Mouse (Mus musculus) cerebellum, adult 2 months (tissue): ENCODE measurements around the gene Aldh1l1. TPM values are rescaled to one million over a fixed set of nuclear protein-coding genes. Genes with fewer than 3 reads are reported as not detected.
A peak's percentile ranks its signal among the peaks of the same experiment; 100 is the strongest.

Source experiments
- DNase-seq, 2 experiments: peaks; one replicate each; pipeline ENCODE4 v3.0.0; 2021
- H3K27ac ChIP-seq: fragments of 200-500 bp; 2 replicates; pipeline ENCODE4 v1.5.1; 2012; ENCODE audit warnings: low read length, control low read depth, inconsistent platforms; ENCODE audit not compliant: insufficient read depth
- H3K27me3 ChIP-seq: fragments of 200-500 bp; 2 replicates; pipeline ENCODE4 v1.6.1; 2012; ENCODE audit warnings: inconsistent platforms, mild to moderate bottlenecking, low read length, moderate library complexity; ENCODE audit not compliant: control insufficient read depth, insufficient read depth
- H3K4me1 ChIP-seq: fragments of 200-500 bp; 2 replicates; pipeline ENCODE4 v1.6.1; 2011; ENCODE audit warnings: low read length; ENCODE audit not compliant: control insufficient read depth, insufficient read depth
- H3K4me3 ChIP-seq: fragments of 200-500 bp; replicated peaks from 2 replicates; pipeline ENCODE3; 2011; ENCODE audit warnings: mild to moderate bottlenecking, low read depth, low read length, control low read depth; ENCODE audit not compliant: insufficient read depth
- CTCF ChIP-seq: fragments of 200-500 bp; IDR thresholded peaks from 2 replicates; pipeline ENCODE4 v1.5.1; 2011; ENCODE audit warnings: low read depth, mild to moderate bottlenecking, control low read depth, low read length, moderate library complexity, borderline replicate concordance; ENCODE audit not compliant: insufficient read depth
- POLR2A ChIP-seq: fragments of 200-500 bp; IDR thresholded peaks from 2 replicates; pipeline ENCODE4 v1.6.1; 2011; ENCODE audit warnings: low read length, control low read depth, borderline replicate concordance; ENCODE audit not compliant: insufficient read depth
- WGBS: fragments of 180-500 bp; shearing (Covaris S2); methylation state at CpG from one replicate; pipeline ENCODE4 v1.1.7; 2018; 5-methylcytosine and 5-hydroxymethylcytosine counted together
- polyA plus RNA-seq: library from polyadenylated mRNA; depleted of rRNA; stranded (reverse); fragments of >200 nt; gene quantifications from 2 replicates; pipeline ENCODE4 v1.2.3, GENCODE M21; 2012

The Aldh1l1 gene
- polyA plus RNA-seq, 1 experiment = 50.1 TPM

DNA sequence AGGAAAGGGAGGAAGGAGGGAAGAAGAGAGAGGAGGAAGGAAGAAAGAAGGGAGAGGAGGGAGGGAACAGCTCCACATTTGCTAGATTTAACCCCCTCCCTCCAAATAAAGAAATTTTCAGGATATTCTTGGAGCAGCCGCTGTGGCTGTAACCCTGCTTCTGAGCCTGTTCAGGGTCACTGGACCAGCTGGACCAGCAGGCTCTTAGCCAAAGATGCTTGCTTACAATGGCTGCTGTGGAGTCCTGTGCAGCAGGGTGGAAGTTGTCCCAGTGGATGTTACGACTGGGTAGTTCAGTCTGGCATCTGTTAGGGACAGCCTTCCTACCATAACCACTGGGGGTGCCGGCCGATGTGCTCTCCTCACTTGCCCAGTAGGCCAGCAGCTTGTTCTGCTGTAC is 82.5 kb downstream of the Aldh1l1 start:
- TF ChIP-seq POLR2A (no peak), CTCF (no peak)
- no peak overlapping the region for H3K4me3 ChIP-seq
- H3K27ac ChIP-seq = no peak overlapping the region
- WGBS = 60% methylated on average over 4 of the region's 4 CpGs
- no peak for DNase-seq
- no peaks in the 10 kb centered on the region for H3K27me3 ChIP-seq
- no peaks in the 10 kb centered on the region for H3K4me1 ChIP-seq

DNA sequence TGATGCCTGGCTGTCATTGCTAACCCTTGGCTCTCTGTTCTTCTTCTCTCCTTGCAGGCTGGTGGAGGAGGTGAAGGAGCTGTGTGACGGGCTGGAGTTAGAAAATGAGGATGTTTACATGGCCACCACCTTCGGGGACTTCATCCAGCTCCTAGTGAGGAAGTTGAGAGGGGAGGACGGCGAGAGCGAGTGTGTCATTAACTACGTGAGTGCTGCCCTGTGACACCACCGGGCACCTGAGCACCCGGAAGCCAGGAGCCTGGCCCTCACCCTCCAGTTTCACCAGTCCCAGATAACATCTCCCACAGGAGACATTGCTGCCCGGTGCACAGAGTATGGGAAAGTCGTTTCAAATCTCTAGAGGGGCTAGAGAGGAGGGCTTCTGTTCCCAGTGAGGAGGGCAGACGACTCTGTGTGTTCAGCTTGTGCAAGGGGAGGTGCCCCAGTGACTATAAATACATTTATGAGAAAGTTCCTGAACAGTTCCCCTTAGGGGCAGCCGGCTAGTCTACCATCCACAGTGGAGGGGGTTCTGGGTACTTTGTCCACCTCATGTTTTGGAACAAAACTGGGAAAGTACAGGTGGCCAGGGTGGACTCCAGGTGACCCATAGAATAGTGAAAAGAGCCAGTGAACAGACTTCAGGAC is 83.6 kb downstream of the Aldh1l1 start:
- TF ChIP-seq POLR2A (no peak), CTCF (no peak)
- DNase-seq = no peak
- Histone ChIP-seq H3K27ac (no peak overlapping the region), H3K4me3 (no peak overlapping the region), H3K4me1 (peaks cover under 1% of the 10 kb centered on the region; the same call in 1 of the 2 replicates), H3K27me3 (no peaks in the 10 kb centered on the region)
- WGBS = 80% methylated on average over 12 of the region's 12 CpGs

DNA sequence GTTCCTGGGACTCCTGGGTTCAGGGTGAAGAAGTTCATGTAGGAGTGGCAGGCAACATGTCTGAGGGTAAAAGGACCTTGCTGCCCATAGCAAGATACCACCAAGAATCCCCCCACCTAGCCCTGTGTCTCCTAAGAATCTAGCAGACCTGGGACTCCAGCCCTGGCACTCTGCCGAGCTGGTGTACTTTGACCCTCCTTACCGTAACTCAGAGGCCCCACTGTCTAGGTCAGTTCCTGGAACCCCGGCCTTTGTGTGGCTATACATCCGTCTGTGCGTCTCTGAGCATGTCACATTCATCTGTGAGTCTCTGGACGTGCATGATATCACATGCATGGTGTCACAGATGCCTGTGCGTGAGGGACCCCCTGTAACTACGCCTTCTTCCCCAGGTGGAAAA is 84.2 kb downstream of the Aldh1l1 start:
- H3K4me1 ChIP-seq = peaks cover 5% of the 10 kb centered on the region; the same call in 1 of the 2 replicates
- no peaks in the 10 kb centered on the region for H3K27me3 ChIP-seq
- TF ChIP-seq POLR2A (no peak), CTCF (no peak)
- no peak overlapping the region for H3K4me3 ChIP-seq
- H3K27ac ChIP-seq = no peak overlapping the region
- WGBS = 83% methylated on average over 8 of the region's 8 CpGs
- no peak for DNase-seq

DNA sequence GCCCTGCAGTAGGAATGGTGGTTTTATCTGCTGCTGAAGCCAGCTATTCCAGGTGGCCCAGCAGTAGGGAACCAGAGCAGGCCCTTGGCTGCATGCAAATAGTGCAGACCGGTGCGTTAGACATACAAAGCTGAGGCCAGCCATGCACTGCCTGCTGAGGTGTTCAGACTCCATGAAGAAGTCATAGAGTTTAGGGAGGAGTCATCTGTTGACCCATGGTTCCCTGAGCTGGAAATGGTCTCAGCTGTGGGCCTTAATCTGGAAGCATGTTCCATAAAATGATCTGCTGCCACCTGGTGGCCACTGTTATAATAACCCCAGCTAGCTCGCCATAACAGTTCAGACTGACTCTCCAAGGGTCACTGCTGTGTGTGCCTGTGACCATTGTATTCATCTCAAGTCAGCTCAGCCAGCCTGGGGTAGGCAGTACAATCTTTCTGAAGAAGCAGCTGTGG is 89.1 kb downstream of the Aldh1l1 start:
- Histone ChIP-seq H3K27ac (no peak overlapping the region), H3K4me3 (no peak overlapping the region), H3K4me1 (peaks cover 15% of the 10 kb centered on the region), H3K27me3 (no peaks in the 10 kb centered on the region)
- peak; percentile 79 to 83 for DNase-seq
- peak; percentile 74; the same call in 1 of the 2 replicates for TF ChIP-seq CTCF
- TF ChIP-seq POLR2A = no peak
- WGBS = 7% methylated on average over 3 of the region's 3 CpGs

DNA sequence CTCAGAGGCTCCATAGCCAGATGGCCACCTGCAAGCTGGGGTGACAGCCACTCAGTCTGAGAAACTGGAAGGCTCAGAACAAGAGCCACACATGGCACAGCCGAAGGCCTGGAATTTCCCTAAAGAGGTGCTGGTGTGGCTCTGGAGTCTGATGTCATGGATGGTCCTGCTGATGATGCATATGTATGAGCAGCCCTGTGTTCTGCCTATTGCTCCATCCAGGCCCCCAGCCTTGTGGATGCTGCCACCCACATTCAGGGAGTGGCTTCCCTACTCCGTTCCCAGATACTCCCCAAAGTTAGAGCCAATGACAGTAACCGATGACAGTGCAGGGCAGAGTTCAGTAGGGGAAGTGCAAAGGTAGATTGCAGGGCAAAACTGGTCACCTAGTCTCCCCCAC is 91.9 kb downstream of the Aldh1l1 start:
- Histone ChIP-seq H3K27me3 (no peaks in the 10 kb centered on the region), H3K4me1 (peaks cover 15% of the 10 kb centered on the region), H3K27ac (no peak overlapping the region), H3K4me3 (no peak overlapping the region)
- TF ChIP-seq POLR2A = no peak
- TF ChIP-seq CTCF = no peak
- DNase-seq = no peak
- 74% methylated on average over 3 of the region's 3 CpGs for WGBS

DNA sequence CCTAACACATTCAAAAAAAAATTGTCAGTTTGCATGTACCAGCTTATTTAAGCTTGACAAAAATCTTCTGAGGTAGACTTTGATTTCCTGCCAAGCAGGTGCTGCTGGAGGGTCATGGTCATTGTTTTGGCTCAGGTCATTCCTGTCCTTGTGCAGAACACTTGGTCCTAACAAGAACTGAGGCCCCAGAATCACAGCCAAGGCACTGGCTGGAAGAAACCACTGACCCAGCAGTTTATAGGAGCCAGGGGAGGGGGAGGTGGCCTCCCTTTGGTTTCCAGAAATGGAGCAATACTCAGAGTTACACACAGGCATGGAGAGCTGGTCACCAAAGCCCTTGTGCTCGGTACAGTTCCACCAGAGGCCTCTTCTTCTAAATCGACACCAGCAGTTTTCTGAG is 96.1 kb downstream of the Aldh1l1 start:
- Histone ChIP-seq H3K27me3 (no peaks in the 10 kb centered on the region), H3K4me3 (no peak overlapping the region), H3K4me1 (no peaks in the 10 kb centered on the region), H3K27ac (no peak overlapping the region)
- 88% methylated on average over 2 of the region's 2 CpGs for WGBS
- no peak for DNase-seq
- TF ChIP-seq POLR2A (no peak), CTCF (no peak)

DNA sequence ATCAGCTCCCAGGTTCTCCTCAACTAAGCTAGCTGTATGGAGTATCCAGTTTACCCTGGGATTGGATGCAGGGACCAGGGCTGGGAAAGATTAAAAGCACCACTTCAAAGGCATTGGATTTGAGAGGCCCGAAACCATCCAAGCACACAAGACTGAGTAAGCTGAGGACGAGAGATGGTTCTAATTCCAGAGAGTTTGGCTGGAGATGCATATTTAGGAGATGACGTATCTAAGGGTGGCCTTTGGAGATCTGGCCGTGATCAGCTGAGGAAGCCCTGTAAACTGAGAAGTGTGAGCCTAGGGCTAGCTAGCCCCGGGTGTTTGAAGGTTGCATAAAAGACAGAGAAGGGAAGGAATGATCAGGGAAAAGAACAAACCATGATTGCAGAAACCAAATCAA is 101.9 kb downstream of the Aldh1l1 start:
- WGBS = 82% methylated on average over 5 of the region's 5 CpGs
- no peak for TF ChIP-seq CTCF
- TF ChIP-seq POLR2A = no peak
- no peak for DNase-seq
- H3K27ac ChIP-seq = no peak overlapping the region
- H3K4me3 ChIP-seq = no peak overlapping the region
- H3K4me1 ChIP-seq = no peaks in the 10 kb centered on the region
- H3K27me3 ChIP-seq = no peaks in the 10 kb centered on the region; the same call in 1 of the 2 replicates

DNA sequence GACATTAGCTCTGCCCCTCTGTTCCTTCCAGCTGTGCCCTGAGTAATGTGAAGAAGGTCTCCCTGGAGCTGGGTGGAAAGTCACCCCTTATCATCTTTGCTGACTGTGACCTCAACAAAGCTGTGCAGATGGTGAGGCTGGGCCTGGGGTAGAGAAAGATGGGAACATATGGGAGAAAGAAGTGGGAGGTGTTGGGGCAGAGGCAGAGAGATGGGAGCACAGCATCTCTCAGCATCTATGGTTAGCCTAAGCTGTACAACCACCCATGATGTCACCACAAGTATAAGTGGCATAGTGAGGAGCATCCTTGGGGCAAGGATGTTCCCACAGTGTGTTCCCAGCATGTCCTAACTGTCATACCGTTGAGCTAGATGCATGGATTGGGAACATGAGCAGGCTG is 104.5 kb downstream of the Aldh1l1 start:
- WGBS = 70% methylated on average over 1 of the region's 1 CpGs

More for the DNA sequence above, 104.5 kb downstream of the Aldh1l1 start:
- no peaks in the 10 kb centered on the region for H3K4me1 ChIP-seq
- TF ChIP-seq POLR2A (no peak), CTCF (no peak)
- no peaks in the 10 kb centered on the region; the same call in 1 of the 2 replicates for H3K27me3 ChIP-seq
- no peak overlapping the region for H3K4me3 ChIP-seq
- H3K27ac ChIP-seq = no peak overlapping the region
- DNase-seq = no peak
